Mouse (Mus musculus) cortical plate, adult 2 months (tissue): ENCODE measurements around the gene Ube2l6. TPM values are rescaled to one million over a fixed set of nuclear protein-coding genes. Genes with fewer than 3 reads are reported as not detected.

Experiments
- H3K27ac ChIP-seq: fragments of 200-500 bp; 2 replicates; pipeline ENCODE4 v1.5.1; 2012; ENCODE audit warnings: low read length, control low read depth, inconsistent platforms; ENCODE audit not compliant: insufficient read depth
- H3K4me1 ChIP-seq: fragments of 200-500 bp; 2 replicates; pipeline ENCODE4 v1.6.1; 2011; ENCODE audit warnings: low read length; ENCODE audit not compliant: control insufficient read depth, insufficient read depth
- H3K4me3 ChIP-seq: fragments of 200-500 bp; 2 replicates; pipeline ENCODE4 v1.5.1; 2011; ENCODE audit warnings: mild to moderate bottlenecking, low read length, control low read depth; ENCODE audit not compliant: insufficient read depth
- CTCF ChIP-seq: fragments of 200-500 bp; IDR thresholded peaks from 2 replicates; pipeline ENCODE4 v1.5.1; 2011; ENCODE audit warnings: mild to moderate bottlenecking, control low read depth, low read length; ENCODE audit not compliant: insufficient read depth; ENCODE audit errors: extremely low read depth
- POLR2A ChIP-seq: fragments of 200-500 bp; IDR thresholded peaks from 2 replicates; pipeline ENCODE4 v1.6.1; 2011; ENCODE audit warnings: mild to moderate bottlenecking, low read length, control low read depth; ENCODE audit not compliant: insufficient read depth; ENCODE audit errors: extremely low read depth
- polyA plus RNA-seq: library from polyadenylated mRNA; depleted of rRNA; stranded (reverse); fragments of >200 nt; gene quantifications from 2 replicates; pipeline ENCODE4 v1.2.3, GENCODE M21; 2012; rRNA removed

Ube2l6 gene
- 9.4 and 12.1 TPM in 2 replicates for polyA plus RNA-seq

DNA sequence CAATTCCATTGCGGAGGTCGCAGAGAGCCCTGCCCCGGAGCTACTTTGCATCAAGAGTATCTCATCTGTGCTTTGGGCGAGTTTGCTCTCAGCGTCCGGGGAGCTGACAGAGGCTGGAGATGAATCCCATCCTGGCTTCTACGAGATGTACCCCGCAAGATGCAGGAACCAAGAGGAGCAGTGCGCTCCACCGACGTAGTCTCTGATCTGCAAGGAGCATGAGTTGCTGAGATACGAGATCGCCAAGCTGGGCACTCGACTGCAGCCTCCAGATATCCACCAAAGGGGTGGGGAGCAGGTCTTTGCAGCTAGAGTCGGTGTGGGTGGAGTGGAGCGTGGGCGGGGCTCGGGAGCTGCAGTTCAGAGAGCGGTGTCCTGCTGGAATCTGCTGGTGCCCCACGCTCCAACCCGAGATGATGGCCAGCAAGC lies at the start of gene Ube2l6:
Ube2l6 (plus strand) TSS at position 336 of the 429 bp plus-strand sequence.
- H3K27ac ChIP-seq, result no peak within 1 kb of the TSS
- peak within 1 kb of the TSS; percentile 54 for H3K4me3 ChIP-seq
- no peak; the same call in 1 of the 2 replicates for TF ChIP-seq POLR2A
- no peak for TF ChIP-seq CTCF
- H3K4me1 ChIP-seq, result no peaks in the 10 kb centered on the region

DNA sequence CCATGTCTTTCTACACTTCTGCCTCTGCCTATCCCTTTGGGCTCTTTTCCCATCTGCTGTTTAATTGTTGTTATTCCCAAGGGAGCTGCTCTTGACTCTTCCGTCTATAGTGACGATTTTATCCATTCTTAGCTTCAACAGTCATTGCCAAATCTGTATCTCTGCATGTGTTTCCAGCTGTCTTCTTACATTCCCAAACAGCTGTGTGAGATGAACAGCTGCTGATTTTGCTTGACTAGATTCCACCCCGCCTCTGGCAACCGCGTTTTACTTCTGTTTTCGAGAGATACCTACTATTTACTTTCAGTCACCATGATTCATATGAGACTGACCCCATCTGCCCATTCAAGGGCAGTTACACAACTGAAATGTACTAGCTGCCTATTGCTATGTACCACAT lies 48.5 kb upstream of the Ube2l6 start:
- H3K4me3 ChIP-seq, result no peak overlapping the region
- TF ChIP-seq CTCF (no peak), POLR2A (no peak)

DNA sequence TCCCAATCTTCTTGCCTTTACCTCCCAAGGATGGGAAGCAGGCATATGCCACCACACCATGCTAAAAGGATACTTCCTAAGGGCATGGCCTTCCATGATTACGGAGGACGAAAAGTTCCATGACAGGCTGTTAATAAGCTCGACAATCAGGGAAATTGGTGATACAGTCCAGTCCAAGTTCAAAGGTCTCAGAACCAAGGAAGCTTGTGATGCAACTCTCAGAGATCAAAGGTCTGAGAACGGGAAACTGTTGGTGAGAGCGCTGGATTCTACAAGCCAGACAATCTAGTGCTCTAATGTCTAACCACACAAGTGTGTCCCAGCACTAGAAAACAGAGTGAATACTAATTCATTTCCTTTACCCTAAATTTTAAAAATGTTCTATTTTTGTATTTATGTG lies 42.4 kb upstream of the Ube2l6 start:
- no peak for TF ChIP-seq POLR2A
- TF ChIP-seq CTCF, result no peak

More for the DNA sequence above, 48.5 kb upstream of the Ube2l6 start:
- no peaks in the 10 kb centered on the region for H3K4me1 ChIP-seq
- no peak overlapping the region for H3K27ac ChIP-seq

DNA sequence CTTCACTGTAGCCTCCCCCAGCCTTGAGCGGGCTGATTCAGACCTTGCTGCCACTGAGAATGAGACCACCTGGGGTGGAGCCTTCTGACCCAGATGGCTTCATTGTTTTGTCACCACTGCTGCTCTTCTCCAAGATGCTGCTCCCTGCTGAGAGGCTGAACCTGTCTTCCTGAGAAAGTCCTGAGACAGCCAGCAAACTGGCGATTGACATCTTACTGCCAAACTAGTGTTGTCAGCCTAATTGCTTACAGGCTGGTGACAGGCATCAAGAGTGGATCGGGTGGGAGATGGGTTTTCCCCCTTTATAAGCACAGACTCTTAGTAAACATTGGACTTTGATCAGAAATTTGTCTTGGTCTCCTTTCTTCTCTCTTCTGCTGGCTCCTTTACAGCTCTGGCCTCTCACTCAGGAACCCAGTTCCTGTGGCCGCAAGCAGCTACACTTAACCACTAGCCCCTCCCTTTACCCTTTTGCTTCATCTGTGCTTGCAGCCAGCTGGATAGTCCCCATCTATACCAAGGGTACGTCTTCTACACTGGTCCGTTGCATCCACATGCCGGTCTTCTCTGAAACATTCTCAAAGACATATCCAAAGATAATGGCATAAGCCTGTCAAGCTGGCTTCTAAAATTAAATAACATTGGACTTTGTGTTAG lies 41.5 kb upstream of the Ube2l6 start:
- Histone ChIP-seq H3K4me1 (no peaks in the 10 kb centered on the region), H3K27ac (no peak overlapping the region), H3K4me3 (no peak overlapping the region)
- no peak for TF ChIP-seq POLR2A
- no peak for TF ChIP-seq CTCF

More for the DNA sequence above, 42.4 kb upstream of the Ube2l6 start:
- Histone ChIP-seq H3K4me3 (no peak overlapping the region), H3K27ac (no peak overlapping the region), H3K4me1 (no peaks in the 10 kb centered on the region)

DNA sequence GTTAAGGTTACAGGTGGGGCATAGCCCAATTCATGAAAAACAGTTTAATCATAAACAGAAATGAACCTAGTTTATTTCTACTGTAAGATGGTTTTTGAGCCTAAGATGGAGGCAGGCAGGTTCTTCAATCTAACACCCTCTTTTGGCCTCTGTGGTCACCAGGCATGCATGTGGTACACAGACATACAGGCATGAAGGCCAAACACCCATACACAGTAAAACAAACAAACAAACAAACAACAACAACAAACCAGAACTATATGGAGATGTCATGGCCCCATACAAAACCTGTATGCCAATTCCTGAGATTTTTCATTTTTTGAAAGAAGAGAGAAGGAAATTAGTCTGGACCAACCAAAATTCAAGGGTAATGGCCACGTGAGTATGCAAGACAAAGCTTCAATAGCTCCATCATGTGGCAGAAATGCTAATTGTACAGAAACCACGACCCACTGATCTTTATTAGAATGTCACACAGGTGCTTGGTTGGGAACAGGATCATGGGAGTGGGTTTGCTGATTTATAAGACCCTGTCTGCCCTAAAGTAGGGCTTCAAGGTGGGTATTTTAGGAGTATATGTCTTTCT lies 40.0 kb upstream of the Ube2l6 start:
- TF ChIP-seq POLR2A (no peak), CTCF (peak; percentile 47; the same call in 1 of the 2 replicates)
- no peak overlapping the region for H3K4me3 ChIP-seq
- no peaks in the 10 kb centered on the region for H3K4me1 ChIP-seq
- no peak overlapping the region for H3K27ac ChIP-seq

DNA sequence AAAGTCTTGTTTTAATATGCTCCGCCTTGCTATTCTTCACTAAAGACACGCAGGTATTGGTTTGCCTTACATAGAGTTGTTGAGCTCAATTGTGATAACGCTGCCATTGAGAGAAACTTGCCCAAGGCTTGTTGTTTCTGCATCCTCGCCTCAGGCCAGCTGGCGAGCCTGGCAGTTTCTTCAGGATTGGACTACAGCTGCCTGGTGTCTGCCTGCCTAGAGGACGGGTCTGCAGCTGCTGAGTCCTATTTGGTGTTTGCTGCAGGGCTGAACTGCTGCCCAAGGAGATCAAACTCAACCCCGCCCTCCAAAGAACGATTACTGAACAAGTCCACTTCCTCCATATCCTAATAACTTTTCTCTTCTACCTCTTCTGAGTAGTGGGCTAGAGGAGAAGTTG lies 37.9 kb upstream of the Ube2l6 start:
- TF ChIP-seq POLR2A (no peak), CTCF (no peak)
- no peak overlapping the region for H3K4me3 ChIP-seq
- H3K4me1 ChIP-seq, result no peaks in the 10 kb centered on the region
- H3K27ac ChIP-seq, result no peak overlapping the region

DNA sequence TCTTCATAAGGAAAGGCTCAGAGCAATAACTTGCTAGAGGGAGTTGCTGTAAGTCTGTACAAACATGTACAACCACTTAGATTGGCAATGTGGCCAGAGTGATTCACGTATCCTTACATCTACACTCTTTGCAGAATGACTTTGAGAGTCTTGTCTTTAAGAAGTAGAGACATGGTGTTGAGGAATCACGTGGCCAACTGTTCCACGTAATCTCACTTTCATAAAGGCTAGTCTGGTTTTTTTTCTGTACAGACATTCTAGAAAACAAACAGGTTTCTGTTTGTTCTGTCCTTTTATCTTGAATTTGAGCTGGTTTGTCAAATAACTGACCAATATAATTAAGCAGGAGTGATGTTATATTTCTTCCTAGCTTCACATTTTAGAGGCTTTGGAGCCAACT lies 37.3 kb upstream of the Ube2l6 start:
- H3K4me3 ChIP-seq, result no peak overlapping the region
- H3K4me1 ChIP-seq, result no peaks in the 10 kb centered on the region
- TF ChIP-seq CTCF (no peak), POLR2A (no peak)
- H3K27ac ChIP-seq, result no peak overlapping the region

DNA sequence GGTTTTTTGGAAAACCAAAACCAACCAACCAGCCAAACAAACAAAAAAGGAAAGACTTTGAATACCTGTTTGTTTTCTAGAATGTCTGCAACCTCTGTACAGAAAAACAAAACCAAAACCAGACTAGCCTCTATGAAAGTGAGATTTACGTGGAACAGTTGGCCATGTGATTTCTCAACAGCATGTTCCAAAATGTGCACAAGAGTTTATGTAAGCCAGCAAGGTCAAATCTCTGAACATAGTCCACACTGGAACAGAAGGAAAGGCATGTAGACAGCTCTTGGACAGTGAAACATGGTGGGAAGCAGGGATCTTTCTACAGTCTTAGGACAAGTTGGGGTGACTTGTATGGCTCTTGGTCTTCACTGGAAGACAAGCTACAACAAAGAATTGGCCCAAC lies 36.8 kb upstream of the Ube2l6 start:
- Histone ChIP-seq H3K27ac (no peak overlapping the region), H3K4me3 (no peak overlapping the region), H3K4me1 (no peaks in the 10 kb centered on the region)
- TF ChIP-seq POLR2A (no peak), CTCF (no peak)

DNA sequence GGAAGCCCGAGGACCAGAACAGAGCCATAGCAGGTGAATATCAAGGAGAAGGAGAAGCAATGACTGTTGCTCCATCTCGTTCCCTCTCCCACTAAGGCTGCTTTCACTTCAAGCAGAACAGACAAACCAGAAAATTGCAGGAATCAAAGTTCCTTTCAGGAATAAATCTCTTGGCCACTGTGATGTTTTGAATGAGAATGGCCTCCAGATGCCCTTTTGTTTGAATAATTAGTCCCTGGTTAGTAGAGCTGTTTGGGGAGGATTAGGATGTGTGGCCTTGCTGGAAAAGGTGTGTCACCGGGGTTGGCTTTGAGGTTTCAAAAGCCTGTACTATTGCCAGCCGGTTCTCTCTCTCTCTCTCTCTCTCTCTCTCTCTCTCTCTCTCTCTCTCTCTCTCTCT lies 36.3 kb upstream of the Ube2l6 start:
- TF ChIP-seq CTCF (no peak), POLR2A (no peak)
- no peaks in the 10 kb centered on the region for H3K4me1 ChIP-seq
- H3K4me3 ChIP-seq, result no peak overlapping the region
- H3K27ac ChIP-seq, result no peak overlapping the region

DNA sequence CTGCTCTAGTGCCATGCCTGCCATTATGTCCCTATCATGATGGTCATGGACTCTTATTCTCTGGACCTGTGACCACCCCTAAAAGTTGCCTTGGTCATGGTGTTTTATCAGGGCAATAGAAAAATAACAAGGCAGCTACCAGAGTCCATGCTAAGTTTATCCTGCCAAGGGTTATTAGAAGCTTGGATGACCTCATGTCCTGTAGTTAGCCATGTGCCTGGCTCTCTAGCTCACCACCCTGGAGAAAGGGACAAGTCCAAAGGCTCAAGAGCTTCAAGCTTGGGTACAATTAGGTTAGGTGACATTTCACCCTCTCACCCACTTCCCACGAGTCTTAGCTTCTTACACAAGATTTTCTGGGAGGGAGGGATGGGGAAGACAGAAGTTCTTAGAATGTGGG lies 35.8 kb upstream of the Ube2l6 start:
- H3K27ac ChIP-seq, result no peak overlapping the region

More for the DNA sequence above, 35.8 kb upstream of the Ube2l6 start:
- Histone ChIP-seq H3K4me3 (no peak overlapping the region), H3K4me1 (no peaks in the 10 kb centered on the region)
- TF ChIP-seq CTCF (no peak), POLR2A (no peak)
